Mouse (Mus musculus): Measurements from ENCODE around the gene Rbm4b.
"Not testable (repeated sequence)": the region's sequence is repeated elsewhere in the genome, so short reads cannot be mapped to it uniquely, and the experiment has no call there.

Rbm4b gene

GRCm38 (mm10) chr19:4745057-4745456 lies 11.2 kb upstream of the Rbm4b start:
- no peak for DNase-seq (ENCODE audit: low spot score in 2 of 2)

- DNase-seq (ENCODE audit: low spot score in 2 of 2): no peak
Observed at GRCm38 (mm10) chr19:4745681-4746080, 10.6 kb upstream of the Rbm4b start.

- peak in 1 of 2 experiments; percentile 33 for DNase-seq (ENCODE audit: low spot score in 2 of 2)
Observed at GRCm38 (mm10) chr19:4746611-4747010, 9.7 kb upstream of the Rbm4b start.

GRCm38 (mm10) chr19:4747631-4748312 lies 8.5 kb upstream of the Rbm4b start:
- no peak for DNase-seq (ENCODE audit: low spot score in 2 of 2)

- no peak for DNase-seq (ENCODE audit: low spot score in 2 of 2)
Observed at GRCm38 (mm10) chr19:4748493-4748892, 7.8 kb upstream of the Rbm4b start.

- DNase-seq (ENCODE audit: low spot score in 2 of 2): no peak
Observed at GRCm38 (mm10) chr19:4749975-4750374, 6.3 kb upstream of the Rbm4b start.

- DNase-seq (ENCODE audit: low spot score in 2 of 2): peak; percentile 83 to 90
Observed at GRCm38 (mm10) chr19:4755565-4756192, 618 bp upstream of the Rbm4b start.

GRCm38 (mm10) chr19:4756921-4757320 lies 624 bp downstream of the Rbm4b start:
- no peak for DNase-seq (ENCODE audit: low spot score in 2 of 2)

- DNase-seq (ENCODE audit: low spot score in 2 of 2): not testable (repeated sequence)
Observed at GRCm38 (mm10) chr19:4760544-4760943, 4.2 kb downstream of the Rbm4b start.

- DNase-seq (ENCODE audit: low spot score in 2 of 2): no peak
Observed at GRCm38 (mm10) chr19:4762876-4763275, 6.6 kb downstream of the Rbm4b start.

GRCm38 (mm10) chr19:4767507-4768148 lies 11.3 kb downstream of the Rbm4b start:
- DNase-seq (ENCODE audit: low spot score in 2 of 2): no peak

- no peak for DNase-seq (ENCODE audit: low spot score in 2 of 2)
Observed at GRCm38 (mm10) chr19:4772785-4773184, 16.5 kb downstream of the Rbm4b start.

GRCm38 (mm10) chr19:4782891-4783290 lies 26.6 kb downstream of the Rbm4b start:
- no peak for DNase-seq (ENCODE audit: low spot score in 2 of 2)

- DNase-seq (ENCODE audit: low spot score in 2 of 2): no peak
Observed at GRCm38 (mm10) chr19:4785206-4785605, 28.9 kb downstream of the Rbm4b start.

GRCm38 (mm10) chr19:4786313-4786712 lies 30.0 kb downstream of the Rbm4b start:
- no peak for DNase-seq (ENCODE audit: low spot score in 2 of 2)

- no peak for DNase-seq (ENCODE audit: low spot score in 2 of 2)
Observed at GRCm38 (mm10) chr19:4793281-4793830, 37.1 kb downstream of the Rbm4b start.

- peak; percentile 89 to 97 for DNase-seq (ENCODE audit: low spot score in 2 of 2)
Observed at GRCm38 (mm10) chr19:4793831-4794422, 37.6 kb downstream of the Rbm4b start, which contains the start of gene Rbm4. TSS of gene Rbm4 (minus strand) at chr19:4793901.

- DNase-seq (ENCODE audit: low spot score in 2 of 2): no peak
Observed at GRCm38 (mm10) chr19:4795929-4796328, 39.6 kb downstream of the Rbm4b start.

- DNase-seq (ENCODE audit: low spot score in 2 of 2): no peak
Observed at GRCm38 (mm10) chr19:4797846-4798245, 41.5 kb downstream of the Rbm4b start.

GRCm38 (mm10) chr19:4799083-4799482 lies 42.8 kb downstream of the Rbm4b start:
- no peak for DNase-seq (ENCODE audit: low spot score in 2 of 2)

GRCm38 (mm10) chr19:4802691-4803091 lies 46.4 kb downstream of the Rbm4b start:
- DNase-seq (ENCODE audit: low spot score in 2 of 2): peak in 1 of 2 experiments; percentile 28

GRCm38 (mm10) chr19:4803283-4803682 lies 47.0 kb downstream of the Rbm4b start:
- DNase-seq (ENCODE audit: low spot score in 2 of 2): no peak
